Mouse (Mus musculus): Measurements from ENCODE around the gene Tfe3. TPM values are rescaled to one million over a fixed set of nuclear protein-coding genes. Genes with fewer than 3 reads are reported as not detected.
A peak's percentile ranks its signal among the peaks of the same experiment; 100 is the strongest.
"Not testable (repeated sequence)": the region's sequence is repeated elsewhere in the genome, so short reads cannot be mapped to it uniquely, and the experiment has no call there.

Gene Tfe3
- polyA plus RNA-seq, 1 experiment from 2014 or later: 23.2 TPM

DNA sequence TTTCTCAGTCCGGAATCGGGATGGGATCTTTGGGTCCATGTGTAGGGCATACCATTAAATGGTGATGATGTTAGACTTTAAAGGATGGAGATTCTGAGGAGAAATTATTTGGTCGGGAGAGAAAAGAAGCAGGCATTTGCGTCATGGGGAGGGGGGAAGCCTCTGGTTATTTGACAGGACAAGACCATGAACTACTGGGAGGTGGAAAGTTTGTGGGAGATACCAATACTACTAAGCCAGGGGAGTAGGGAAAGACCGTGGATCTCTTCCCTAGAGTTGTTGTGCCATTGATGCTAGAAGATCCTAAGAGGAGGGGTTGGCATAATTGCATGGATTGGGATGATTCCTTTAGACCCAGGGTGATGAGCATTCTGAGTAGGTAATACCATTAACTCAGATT lies 27.9 kb downstream of the Tfe3 start:
- Histone ChIP-seq H3K27ac (peak overlapping the region; percentile 77; the same call in 1 of the 2 replicates), H3K9me3 (no peaks in the 10 kb centered on the region), H3K27me3 (ENCODE audit: insufficient read depth, poor library complexity, severe bottlenecking) (no peaks in the 10 kb centered on the region), H3K4me3 (peak overlapping the region; percentile 61), H3K4me1 (no peaks in the 10 kb centered on the region), H3K36me3 (no peaks in the 10 kb centered on the region)
- 16% methylated on average over 5 of the region's 5 CpGs for WGBS
- no peak for DNase-seq (ENCODE audit: low spot score)

DNA sequence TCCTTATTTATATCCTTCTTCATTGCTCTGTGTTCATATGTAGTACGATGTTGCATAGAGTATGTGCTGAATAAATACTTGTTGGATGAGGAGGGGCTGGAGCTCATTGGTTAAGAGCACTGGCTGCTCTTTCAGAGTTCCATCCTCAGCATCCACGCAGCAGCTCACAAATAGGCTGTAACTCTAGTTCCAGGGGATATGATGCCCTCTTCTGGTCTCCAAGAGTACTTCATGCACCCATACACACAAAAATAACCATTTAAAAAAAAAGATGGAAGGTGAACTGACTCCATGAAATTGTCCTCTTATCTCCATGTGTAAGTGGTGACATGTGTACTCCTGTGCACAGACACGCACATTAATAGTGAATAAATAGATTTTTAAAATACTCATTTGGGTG lies 31.0 kb downstream of the Tfe3 start:
- WGBS: 31% methylated on average over 3 of the region's 3 CpGs
- DNase-seq (ENCODE audit: low spot score): no peak

DNA sequence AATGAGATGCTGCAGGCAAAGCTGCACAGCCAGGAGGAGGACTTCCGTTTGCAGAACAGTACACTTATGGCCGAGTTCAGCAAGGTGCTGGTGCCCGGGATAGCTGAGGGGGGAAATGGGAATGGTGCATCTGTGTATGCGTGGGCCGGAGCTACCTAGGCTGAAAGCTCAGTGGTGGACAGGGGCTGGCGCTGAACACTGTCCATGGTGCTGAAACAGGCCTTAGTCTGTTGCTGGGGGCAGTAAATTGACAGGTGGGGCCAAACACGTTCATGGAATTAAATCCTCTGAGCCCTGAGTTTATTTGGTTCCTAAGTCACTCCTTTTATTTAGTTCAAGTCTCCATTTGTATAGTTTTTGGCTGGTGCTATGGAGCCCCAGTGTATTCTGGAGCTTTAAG lies 32.7 kb downstream of the Tfe3 start:
- Histone ChIP-seq H3K36me3 (peaks cover 10% of the 10 kb centered on the region), H3K9me3 (no peaks in the 10 kb centered on the region), H3K4me1 (no peaks in the 10 kb centered on the region), H3K27ac (no peak overlapping the region), H3K4me3 (no peak overlapping the region), H3K27me3 (ENCODE audit: insufficient read depth, poor library complexity, severe bottlenecking) (no peaks in the 10 kb centered on the region)
- WGBS: 18% methylated on average over 7 of the region's 7 CpGs
- peak; percentile 76 for DNase-seq (ENCODE audit: low spot score)

More for the DNA sequence above, 31.0 kb downstream of the Tfe3 start:
- Histone ChIP-seq H3K27ac (no peak overlapping the region), H3K9me3 (no peaks in the 10 kb centered on the region), H3K4me1 (no peaks in the 10 kb centered on the region), H3K27me3 (ENCODE audit: insufficient read depth, poor library complexity, severe bottlenecking) (no peaks in the 10 kb centered on the region), H3K36me3 (no peaks in the 10 kb centered on the region), H3K4me3 (no peak overlapping the region)

DNA sequence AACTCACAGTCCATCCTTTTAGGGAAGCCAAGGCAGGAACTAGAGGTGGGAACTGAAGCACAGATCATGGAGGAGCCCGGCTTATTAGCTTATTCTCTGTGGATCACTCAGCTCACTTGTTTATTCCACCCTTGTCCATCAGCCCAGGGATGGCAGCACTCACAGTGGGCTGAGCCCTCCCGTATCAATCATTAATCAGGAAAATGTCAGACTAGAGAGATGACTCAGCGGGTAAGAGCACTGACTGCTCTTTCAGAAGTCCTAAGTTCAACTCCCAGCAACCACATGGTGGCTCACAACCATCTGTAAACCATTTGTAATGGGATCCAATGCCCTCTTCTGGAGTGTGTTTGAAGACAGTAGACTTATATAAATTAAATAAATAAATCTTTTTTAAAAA lies 35.0 kb downstream of the Tfe3 start:
- no peak overlapping the region for H3K27ac ChIP-seq

DNA sequence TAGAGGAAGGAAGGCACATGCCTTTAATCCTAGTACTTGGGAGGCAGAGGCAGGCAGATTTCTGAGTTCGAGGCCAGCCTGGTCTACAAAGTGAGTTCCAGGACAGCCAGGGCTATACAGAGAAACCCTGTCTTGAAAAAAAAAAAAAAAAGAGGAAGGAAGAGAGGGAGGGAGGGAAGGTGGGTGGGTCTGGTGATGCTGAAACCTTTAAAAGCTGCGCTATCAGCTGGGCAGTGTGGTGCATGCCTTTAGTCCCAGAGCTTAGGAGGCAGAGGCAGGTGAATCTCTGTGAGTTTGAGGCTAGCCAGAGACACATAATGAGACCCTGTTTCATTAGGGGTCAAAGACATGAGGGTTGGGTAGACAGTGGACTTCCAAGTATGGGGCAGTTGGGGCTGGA lies 39.8 kb downstream of the Tfe3 start:
- H3K36me3 ChIP-seq: peaks cover 55% of the 10 kb centered on the region
- H3K9me3 ChIP-seq; DNase-seq (ENCODE audit: low spot score); H3K27ac ChIP-seq; H3K27me3 ChIP-seq (ENCODE audit: insufficient read depth, poor library complexity, severe bottlenecking); H3K4me3 ChIP-seq; H3K4me1 ChIP-seq: not testable (repeated sequence)
- 80% methylated on average over 2 of the region's 2 CpGs for WGBS

More for the DNA sequence above, 35.0 kb downstream of the Tfe3 start:
- no peaks in the 10 kb centered on the region for H3K27me3 ChIP-seq (ENCODE audit: insufficient read depth, poor library complexity, severe bottlenecking)
- H3K4me1 ChIP-seq: no peaks in the 10 kb centered on the region
- no peak overlapping the region for H3K4me3 ChIP-seq
- peaks cover 24% of the 10 kb centered on the region for H3K36me3 ChIP-seq
- WGBS: 81% methylated on average over 3 of the region's 3 CpGs
- DNase-seq (ENCODE audit: low spot score): no peak
- H3K9me3 ChIP-seq: no peaks in the 10 kb centered on the region

DNA sequence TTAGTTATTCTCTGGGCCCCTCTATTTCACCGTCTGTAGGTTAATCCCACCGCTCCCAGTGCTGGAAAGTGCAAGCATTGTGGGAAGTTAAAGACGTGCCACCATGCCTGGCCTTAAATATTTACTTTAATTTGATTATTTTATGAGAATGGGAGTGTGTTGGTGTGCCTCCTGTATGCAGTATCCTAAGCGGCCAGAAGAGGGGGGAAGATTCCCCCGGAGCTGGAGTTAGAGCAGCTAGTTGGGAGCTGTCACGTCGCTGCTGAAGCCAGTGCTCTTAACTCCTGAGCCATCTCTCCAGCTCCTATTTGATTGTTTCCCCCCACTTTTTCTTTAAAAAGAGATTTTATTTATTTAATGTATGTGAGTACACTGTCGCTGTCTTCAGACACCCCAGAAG lies 52.7 kb downstream of the Tfe3 start:
- H3K27ac ChIP-seq; H3K4me1 ChIP-seq; DNase-seq (ENCODE audit: low spot score); H3K27me3 ChIP-seq (ENCODE audit: insufficient read depth, poor library complexity, severe bottlenecking); H3K4me3 ChIP-seq; H3K9me3 ChIP-seq: not testable (repeated sequence)
- H3K36me3 ChIP-seq: peaks cover 47% of the 10 kb centered on the region; the same call in 1 of the 2 replicates
- 48% methylated on average over 8 of the region's 8 CpGs for WGBS

DNA sequence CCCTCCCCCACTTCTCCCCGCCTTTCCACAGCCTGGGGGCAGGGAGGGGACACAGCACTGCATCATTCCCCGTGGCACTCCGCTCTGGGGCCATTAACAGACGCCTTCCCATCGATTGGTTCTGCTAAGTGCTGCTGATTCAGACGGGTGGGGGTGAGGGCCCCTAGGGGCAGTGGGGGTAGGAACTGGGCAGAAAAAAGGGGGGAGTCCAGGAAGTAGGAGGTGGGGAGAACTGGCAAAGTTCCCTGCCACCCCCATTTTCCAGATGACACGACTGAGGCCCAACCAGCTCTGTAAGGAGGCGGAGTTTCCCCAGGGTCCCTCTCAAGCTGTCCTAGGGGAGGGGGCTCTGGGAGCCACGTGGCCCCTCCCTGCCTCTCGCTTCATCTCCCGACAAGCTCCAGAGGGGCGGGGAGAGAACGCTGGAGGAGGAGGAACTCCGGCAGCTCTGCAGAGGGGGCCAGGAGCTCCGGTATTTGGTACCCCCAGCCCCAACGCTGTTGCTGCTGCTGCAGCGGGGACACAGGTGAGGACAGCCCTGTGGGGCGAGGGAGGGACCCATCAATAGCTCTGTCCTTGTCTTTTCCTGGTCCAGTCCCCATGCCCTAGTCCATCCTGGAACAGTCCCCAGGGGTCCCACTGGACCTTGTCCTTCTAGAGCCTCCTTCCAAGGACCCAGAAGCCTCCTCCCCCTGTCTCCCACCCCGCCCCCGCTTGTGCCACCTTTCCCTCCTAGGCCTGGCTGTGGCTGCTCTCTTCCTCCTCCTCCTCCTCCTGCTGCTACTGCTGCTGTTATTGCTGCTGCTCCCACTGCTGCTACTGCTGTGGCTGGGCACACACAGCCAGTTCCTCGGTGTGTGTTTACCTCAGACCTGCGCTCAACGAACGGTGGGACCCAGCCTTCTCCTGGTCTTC lies 59.8 kb downstream of the Tfe3 start, which contains the start of gene Kcnd1:
Gene Kcnd1, plus strand, starts transcription at position 425 of the 915 bp plus-strand sequence.
- Histone ChIP-seq H3K4me1 (peaks cover 10% of the 10 kb centered on the region; the same call in 1 of the 2 replicates), H3K9me3 (no peaks in the 10 kb centered on the region), H3K36me3 (peaks cover 13% of the 10 kb centered on the region; the same call in 1 of the 2 replicates), H3K4me3 (peak within 1 kb of the TSS; percentile 56), H3K27ac (peak within 1 kb of the TSS; percentile 56), H3K27me3 (ENCODE audit: insufficient read depth, poor library complexity, severe bottlenecking) (no peaks in the 10 kb centered on the region)
- DNase-seq (ENCODE audit: low spot score): no peak
- 16% methylated on average over 24 of the region's 24 CpGs for WGBS

MicroRNAs encoded within 50 kb of the gene (microRNA counts, 519-probe panel; counts per million panel counts)
- 2,799 counts per million, percentile 10 among the panel's probes with 10 or more counts for microRNA mmu-miR-1198

Small RNA genes within 50 kb of the gene (microRNA-seq; reads per million reads assigned to microRNA genes)
- 21.7 reads per million, percentile 33 among the genes with 10 or more reads in this experiment for gene Mir1198

Other genes with a start within 250 kb of the Tfe3 start
- 0.10 TPM in 1 of 2 replicates, not detected in the other for gene Foxp3, start 188.9 kb upstream of the Tfe3 start, polyA plus RNA-seq (2016; fragmentation: Nextera tagmentation; extraction: Ambion mirVana)
- gene Ppp1r3f, start 188.3 kb upstream of the Tfe3 start, polyA plus RNA-seq (2016; fragmentation: Nextera tagmentation; extraction: Ambion mirVana): 2.1 and 2.5 TPM in 2 replicates
- gene Ccdc22, start 157.0 kb upstream of the Tfe3 start, polyA plus RNA-seq (2016; fragmentation: Nextera tagmentation; extraction: Ambion mirVana): 27.1 and 27.6 TPM in 2 replicates
- gene Cacna1f, start 155.5 kb upstream of the Tfe3 start, polyA plus RNA-seq (2016; fragmentation: Nextera tagmentation; extraction: Ambion mirVana): 0.03 TPM in 1 of 2 replicates, not detected in the other
- 0.91 and 1.1 TPM in 2 replicates for gene Syp, start 124.1 kb upstream of the Tfe3 start, polyA plus RNA-seq (2016; fragmentation: Nextera tagmentation; extraction: Ambion mirVana)
- gene Prickle3, start 105.3 kb upstream of the Tfe3 start, polyA plus RNA-seq (2016; fragmentation: Nextera tagmentation; extraction: Ambion mirVana): 6.7 and 8.0 TPM in 2 replicates
- 147 and 155 TPM in 2 replicates for gene Plp2, start 91.2 kb upstream of the Tfe3 start, polyA plus RNA-seq (2016; fragmentation: Nextera tagmentation; extraction: Ambion mirVana)
- gene Magix, start 81.3 kb upstream of the Tfe3 start, polyA plus RNA-seq (2016; fragmentation: Nextera tagmentation; extraction: Ambion mirVana): 0.05 and 0.06 TPM in 2 replicates
- gene Gpkow, start 65.4 kb upstream of the Tfe3 start, polyA plus RNA-seq (2016; fragmentation: Nextera tagmentation; extraction: Ambion mirVana): 38.1 and 38.5 TPM in 2 replicates
- gene Wdr45, start 48.2 kb upstream of the Tfe3 start, polyA plus RNA-seq (2016; fragmentation: Nextera tagmentation; extraction: Ambion mirVana): 21.0 and 21.5 TPM in 2 replicates
- 0.39 TPM in 1 of 2 replicates, not detected in the other for gene Gm45208, start 40.3 kb upstream of the Tfe3 start, polyA plus RNA-seq (2016; fragmentation: Nextera tagmentation; extraction: Ambion mirVana)
- gene Praf2, start 34.1 kb upstream of the Tfe3 start, polyA plus RNA-seq (2016; fragmentation: Nextera tagmentation; extraction: Ambion mirVana): 47.7 and 61.2 TPM in 2 replicates
- gene Ccdc120, start 11.7 kb upstream of the Tfe3 start, polyA plus RNA-seq (2016; fragmentation: Nextera tagmentation; extraction: Ambion mirVana): 8.6 and 11.7 TPM in 2 replicates
- gene Gripap1, start 27.2 kb downstream of the Tfe3 start, polyA plus RNA-seq (2016; fragmentation: Nextera tagmentation; extraction: Ambion mirVana): 35.4 and 37.6 TPM in 2 replicates
- 1.1 and 1.4 TPM in 2 replicates for gene Kcnd1, start 59.7 kb downstream of the Tfe3 start, polyA plus RNA-seq (2016; fragmentation: Nextera tagmentation; extraction: Ambion mirVana)
- 33.0 and 43.8 TPM in 2 replicates for gene Otud5, start 78.8 kb downstream of the Tfe3 start, polyA plus RNA-seq (2016; fragmentation: Nextera tagmentation; extraction: Ambion mirVana)
- 7.0 and 7.8 TPM in 2 replicates for gene Pim2, start 115.7 kb downstream of the Tfe3 start, polyA plus RNA-seq (2016; fragmentation: Nextera tagmentation; extraction: Ambion mirVana)
- 32.2 and 33.5 TPM in 2 replicates for gene Slc35a2, start 121.5 kb downstream of the Tfe3 start, polyA plus RNA-seq (2016; fragmentation: Nextera tagmentation; extraction: Ambion mirVana)
- 80.4 and 107 TPM in 2 replicates for gene Pqbp1, start 136.7 kb downstream of the Tfe3 start, polyA plus RNA-seq (2016; fragmentation: Nextera tagmentation; extraction: Ambion mirVana)
- gene Timm17b, start 136.8 kb downstream of the Tfe3 start, polyA plus RNA-seq (2016; fragmentation: Nextera tagmentation; extraction: Ambion mirVana): 140 and 156 TPM in 2 replicates
- gene Gm10491, start 145.3 kb downstream of the Tfe3 start, polyA plus RNA-seq (2016; fragmentation: Nextera tagmentation; extraction: Ambion mirVana): not detected in 2 replicates
- gene Gm10490, start 147.0 kb downstream of the Tfe3 start, polyA plus RNA-seq (2016; fragmentation: Nextera tagmentation; extraction: Ambion mirVana): 0.45 TPM in 1 of 2 replicates, not detected in the other
- 0.12 and 0.60 TPM in 2 replicates for gene Pcsk1n, start 157.3 kb downstream of the Tfe3 start, polyA plus RNA-seq (2016; fragmentation: Nextera tagmentation; extraction: Ambion mirVana)
- not detected in 2 replicates for gene Eras, start 166.0 kb downstream of the Tfe3 start, polyA plus RNA-seq (2016; fragmentation: Nextera tagmentation; extraction: Ambion mirVana)
- 36.4 and 36.9 TPM in 2 replicates for gene Hdac6, start 185.3 kb downstream of the Tfe3 start, polyA plus RNA-seq (2016; fragmentation: Nextera tagmentation; extraction: Ambion mirVana)
- gene Gata1, start 215.5 kb downstream of the Tfe3 start, polyA plus RNA-seq (2016; fragmentation: Nextera tagmentation; extraction: Ambion mirVana): 18.0 and 20.2 TPM in 2 replicates

Data from heart, embryonic 10.5 days (tissue).